In genomic region chr1:92430991-92431390, GRCm38 (mm10) we compare ENCODE assay signal across 33 mouse cellular contexts. TPM values are rescaled to one million over a fixed set of nuclear protein-coding genes. Genes with fewer than 3 reads are reported as not detected.
"Had no signal": no experiment of that assay in that cellular context is flagged by ENCODE, and none has a peak within 500 bp of the region (broad histone marks: within the 10 kb centered on the region; RNA-seq: fewer than 3 reads in every experiment).

No protein-coding gene starts in this region.

- H3K9me3 ChIP-seq: heart, embryonic 10.5 days; hindbrain, embryonic 10.5 days; hindbrain, embryonic 12.5 days; intestine, embryonic 15.5 days; kidney, embryonic 15.5 days; limb, embryonic 10.5 days; limb, embryonic 12.5 days; liver, embryonic 13.5 days; liver, embryonic 15.5 days had no signal

- H3K27ac ChIP-seq: heart, embryonic 10.5 days; hindbrain, embryonic 14.5 days; intestine, embryonic 15.5 days; kidney, embryonic 15.5 days; kidney, postnatal 0 days; left cerebral cortex, adult 2 months; limb, embryonic 10.5 days; limb, embryonic 12.5 days; liver, embryonic 13.5 days; liver, embryonic 15.5 days had no signal

- ATAC-seq: hindbrain, embryonic 16.5 days; inflammation-experienced regulatory T-cells, adult 6 months; intestine, embryonic 15.5 days had no signal

- H3K4me1 ChIP-seq: intestine, embryonic 15.5 days; kidney, embryonic 15.5 days; liver, embryonic 13.5 days; liver, embryonic 15.5 days had no signal

- H3K4me3 ChIP-seq: heart, embryonic 10.5 days; heart, embryonic 12.5 days; hindbrain, embryonic 10.5 days; hindbrain, embryonic 12.5 days; intestine, embryonic 15.5 days; kidney, embryonic 15.5 days; left cerebral cortex, adult 2 months; limb, embryonic 10.5 days; limb, embryonic 12.5 days; liver, embryonic 13.5 days; liver, embryonic 15.5 days had no signal

- H3K9ac ChIP-seq: heart, embryonic 12.5 days; hindbrain, embryonic 12.5 days; hindbrain, embryonic 14.5 days; intestine, embryonic 15.5 days; kidney, embryonic 15.5 days; limb, embryonic 12.5 days; liver, embryonic 13.5 days; liver, embryonic 15.5 days had no signal

- H3K36me3 ChIP-seq: heart, embryonic 10.5 days; heart, embryonic 12.5 days; hindbrain, embryonic 10.5 days; hindbrain, embryonic 12.5 days; intestine, embryonic 15.5 days; kidney, embryonic 15.5 days; limb, embryonic 10.5 days; limb, embryonic 12.5 days; liver, embryonic 13.5 days; liver, embryonic 15.5 days had no signal

- H3K4me2 ChIP-seq: heart, embryonic 12.5 days; hindbrain, embryonic 12.5 days; hindbrain, embryonic 14.5 days; intestine, embryonic 15.5 days; kidney, embryonic 15.5 days; limb, embryonic 12.5 days; liver, embryonic 11.5 days; liver, embryonic 13.5 days; liver, embryonic 15.5 days had no signal

- H3K27me3 ChIP-seq: heart, embryonic 12.5 days; hindbrain, embryonic 12.5 days; intestine, embryonic 15.5 days; kidney, embryonic 15.5 days; limb, embryonic 12.5 days; liver, embryonic 13.5 days; liver, embryonic 15.5 days had no signal

- DNase-seq: gastrocnemius, postnatal 14 days; gastrocnemius, postnatal 36 days; heart, adult 18-20 months; heart, postnatal 10 days; heart, postnatal 4 days; kidney, adult 11 months; kidney, adult 2 months; kidney, adult 9 months; kidney, postnatal 14 days; kidney, postnatal 36 days; layer of hippocampus, adult 9-11 months; layer of hippocampus, postnatal 36 days; liver; liver, embryonic 13.5 days had no signal

RNA-seq across cellular contexts. Expression of gene Olfr1416, which starts 53.9 kb away (rescaled TPM):
- polyA plus RNA-seq: heart, embryonic 10.5 days; heart, embryonic 12.5 days; heart, embryonic 14.5 days; heart, embryonic 16.5 days; hindbrain, embryonic 10.5 days; hindbrain, embryonic 12.5 days; hindbrain, embryonic 14.5 days; hindbrain, embryonic 16.5 days; inflammation-experienced regulatory T-cells, adult 6 months; intestine, embryonic 15.5 days; kidney, adult 2 months; kidney, embryonic 15.5 days; kidney, postnatal 0 days; large intestine, adult 2 months; limb, embryonic 10.5 days; limb, embryonic 12.5 days; limb, embryonic 14.5 days; liver, embryonic 11.5 days; liver, embryonic 13.5 days; liver, embryonic 15.5 days had no signal
